Mouse (Mus musculus) kidney, adult 2 months (tissue): ENCODE measurements around the gene Dcxr. TPM values are rescaled to one million over a fixed set of nuclear protein-coding genes. Genes with fewer than 3 reads are reported as not detected.

Experiments
- DNase-seq: peaks from one replicate; pipeline ENCODE4 v3.0.0; 2021
- H3K27ac ChIP-seq: fragments of 200-500 bp; 2 replicates; pipeline ENCODE4 v1.5.1; 2012; ENCODE audit warnings: low read depth, low read length, control low read depth, inconsistent platforms; ENCODE audit not compliant: insufficient read depth
- H3K27me3 ChIP-seq: fragments of 200-500 bp; replicated peaks from 2 replicates; pipeline ENCODE4 v1.6.1; 2012; ENCODE audit warnings: mild to moderate bottlenecking, moderate library complexity, low read length, inconsistent platforms; ENCODE audit not compliant: control insufficient read depth, insufficient read depth
- H3K36me3 ChIP-seq: fragments of 200-500 bp; 2 replicates; pipeline ENCODE4 v1.6.1; 2012; ENCODE audit warnings: mild to moderate bottlenecking, moderate library complexity, low read length, inconsistent platforms; ENCODE audit not compliant: control insufficient read depth, insufficient read depth
- H3K4me1 ChIP-seq: fragments of 200-500 bp; 2 replicates; pipeline ENCODE4 v1.6.1; 2011; ENCODE audit warnings: low read length; ENCODE audit not compliant: control insufficient read depth, insufficient read depth
- H3K4me3 ChIP-seq: fragments of 200-500 bp; 2 replicates; pipeline ENCODE4 v1.5.1; 2011; ENCODE audit warnings: mild to moderate bottlenecking, low read depth, low read length, control low read depth; ENCODE audit not compliant: insufficient read depth
- CTCF ChIP-seq: fragments of 200-500 bp; conservative IDR thresholded peaks from 2 replicates; pipeline ENCODE4 v1.5.1; 2011; ENCODE audit warnings: low read depth, mild to moderate bottlenecking, control low read depth, low read length, moderate library complexity, mixed read lengths; ENCODE audit not compliant: insufficient read depth, insufficient read length
- POLR2A ChIP-seq: fragments of 200-500 bp; IDR thresholded peaks from one replicate; pipeline ENCODE4 v1.6.1; 2011; ENCODE audit warnings: low read depth, low read length, control low read depth
- WGBS: fragments of 180-500 bp; shearing (Covaris S2); methylation state at CpG from one replicate; pipeline ENCODE4 v1.1.7; 2018; 5-methylcytosine and 5-hydroxymethylcytosine counted together
- polyA plus RNA-seq: library from polyadenylated mRNA; depleted of rRNA; stranded (reverse); fragments of >200 nt; gene quantifications from 2 replicates; pipeline ENCODE4 v1.2.3, GENCODE M21; 2012

Gene Dcxr
- polyA plus RNA-seq, 1 experiment, result 910 TPM

- H3K4me1 ChIP-seq, result peaks cover 14% of the 10 kb centered on the region
- 83% methylated on average over 3 of the region's 3 CpGs for WGBS
- TF ChIP-seq CTCF (no peak), POLR2A (no peak)
- no peak overlapping the region for H3K4me3 ChIP-seq
- 0 out of 2 replicates have a peak, but pooled peaks cover 3% of the 10 kb centered on the region for H3K36me3 ChIP-seq
- no peaks in the 10 kb centered on the region for H3K27me3 ChIP-seq
- no peak overlapping the region for H3K27ac ChIP-seq
- no peak for DNase-seq
Measured at GRCm38 (mm10) chr11:120689365-120689764, 37.7 kb downstream of the Dcxr start.

- Histone ChIP-seq H3K27me3 (no peaks in the 10 kb centered on the region), H3K27ac (no peak overlapping the region), H3K36me3 (0 out of 2 replicates have a peak, but pooled peaks cover 3% of the 10 kb centered on the region), H3K4me1 (no peaks in the 10 kb centered on the region; the same call in 1 of the 2 replicates), H3K4me3 (no peak overlapping the region)
- no peak for TF ChIP-seq POLR2A
- TF ChIP-seq CTCF, result no peak
- no peak for DNase-seq
- WGBS, result 88% methylated on average over 20 of the region's 20 CpGs
Measured at GRCm38 (mm10) chr11:120686650-120687272, 40.3 kb downstream of the Dcxr start.

GRCm38 (mm10) chr11:120684660-120685059, 42.4 kb downstream of the Dcxr start:
- WGBS, result 74% methylated on average over 2 of the region's 2 CpGs
- Histone ChIP-seq H3K27me3 (no peaks in the 10 kb centered on the region), H3K4me3 (no peak overlapping the region), H3K4me1 (peaks cover 9% of the 10 kb centered on the region), H3K36me3 (0 out of 2 replicates have a peak, but pooled peaks cover 3% of the 10 kb centered on the region), H3K27ac (no peak overlapping the region)
- DNase-seq, result no peak
- TF ChIP-seq POLR2A (no peak), CTCF (no peak)

- no peak for TF ChIP-seq CTCF
- no peak for TF ChIP-seq POLR2A
- Histone ChIP-seq H3K27me3 (no peaks in the 10 kb centered on the region), H3K36me3 (0 out of 2 replicates have a peak, but pooled peaks cover 3% of the 10 kb centered on the region), H3K4me1 (peaks cover 13% of the 10 kb centered on the region), H3K27ac (no peak overlapping the region), H3K4me3 (no peak overlapping the region)
- no peak for DNase-seq
- 75% methylated on average over 2 of the region's 2 CpGs for WGBS
Measured at GRCm38 (mm10) chr11:120684086-120684485, 43.0 kb downstream of the Dcxr start.

- Histone ChIP-seq H3K4me3 (no peak overlapping the region), H3K27me3 (no peaks in the 10 kb centered on the region), H3K36me3 (peaks cover 1% of the 10 kb centered on the region; the same call in 1 of the 2 replicates), H3K27ac (no peak overlapping the region), H3K4me1 (peaks cover 13% of the 10 kb centered on the region)
- WGBS, result 93% methylated on average over 3 of the region's 3 CpGs
- DNase-seq, result no peak
- TF ChIP-seq POLR2A, result no peak
- TF ChIP-seq CTCF, result no peak
Measured at GRCm38 (mm10) chr11:120683536-120683935, 43.5 kb downstream of the Dcxr start.

GRCm38 (mm10) chr11:120682683-120683082, 44.4 kb downstream of the Dcxr start:
- Histone ChIP-seq H3K27ac (no peak overlapping the region), H3K4me3 (no peak overlapping the region), H3K27me3 (no peaks in the 10 kb centered on the region), H3K4me1 (peaks cover 13% of the 10 kb centered on the region), H3K36me3 (peaks cover 2% of the 10 kb centered on the region; the same call in 1 of the 2 replicates)
- 93% methylated on average over 5 of the region's 5 CpGs for WGBS
- DNase-seq, result no peak
- TF ChIP-seq CTCF (no peak), POLR2A (no peak)

- H3K4me1 ChIP-seq, result peaks cover 13% of the 10 kb centered on the region
- peaks cover 2% of the 10 kb centered on the region; the same call in 1 of the 2 replicates for H3K36me3 ChIP-seq
- WGBS, result 34% methylated on average over 3 of the region's 3 CpGs
- H3K27me3 ChIP-seq, result no peaks in the 10 kb centered on the region
- H3K27ac ChIP-seq, result peak overlapping the region; percentile 86
- H3K4me3 ChIP-seq, result no peak overlapping the region
- TF ChIP-seq POLR2A, result no peak
- peak; percentile 68 for TF ChIP-seq CTCF
- DNase-seq, result peak; percentile 92
Measured at GRCm38 (mm10) chr11:120679909-120680308, 47.2 kb downstream of the Dcxr start.
